Mouse (Mus musculus): ENCODE measurements around the gene Exoc6b. TPM values are rescaled to one million over a fixed set of nuclear protein-coding genes. Genes with fewer than 3 reads are reported as not detected.
"Not testable (repeated sequence)": the region's sequence is repeated elsewhere in the genome, so short reads cannot be mapped to it uniquely, and the experiment has no call there.

Exoc6b gene
- total RNA-seq (2015; ENCODE audit: low replicate concordance) = 0.38 and 2.7 TPM in 2 replicates
- 0.26 and 2.4 TPM in 2 replicates for total RNA-seq (2017; ENCODE audit: low replicate concordance)

- ATAC-seq (replicated peaks; ENCODE audit: low FRiP score, poor library complexity, severe bottlenecking) = peak; percentile 80
Measured at GRCm38 (mm10) chr6:85069023-85069985, at the start of gene Exoc6b. Gene Exoc6b (minus strand): TSS chr6:85069513.

GRCm38 (mm10) chr6:85117545-85118511 lies 48.5 kb upstream of the Exoc6b start:
- ATAC-seq (replicated peaks; ENCODE audit: low FRiP score, poor library complexity, severe bottlenecking) = not testable (repeated sequence)

- ATAC-seq (replicated peaks; ENCODE audit: low FRiP score, poor library complexity, severe bottlenecking) = no peak
Measured at GRCm38 (mm10) chr6:85105033-85105615, 35.8 kb upstream of the Exoc6b start.

GRCm38 (mm10) chr6:85103321-85103720 lies 34.0 kb upstream of the Exoc6b start:
- ATAC-seq (replicated peaks; ENCODE audit: low FRiP score, poor library complexity, severe bottlenecking) = no peak

GRCm38 (mm10) chr6:85096441-85096840 lies 27.1 kb upstream of the Exoc6b start:
- no peak for ATAC-seq (replicated peaks; ENCODE audit: low FRiP score, poor library complexity, severe bottlenecking)

GRCm38 (mm10) chr6:85087425-85087824 lies 18.1 kb upstream of the Exoc6b start:
- ATAC-seq (replicated peaks; ENCODE audit: low FRiP score, poor library complexity, severe bottlenecking) = no peak

- no peak for ATAC-seq (replicated peaks; ENCODE audit: low FRiP score, poor library complexity, severe bottlenecking)
Measured at GRCm38 (mm10) chr6:85086645-85087044, 17.3 kb upstream of the Exoc6b start.

- ATAC-seq (replicated peaks; ENCODE audit: low FRiP score, poor library complexity, severe bottlenecking) = peak; percentile 52
Measured at GRCm38 (mm10) chr6:85076179-85076720, 6.9 kb upstream of the Exoc6b start.

GRCm38 (mm10) chr6:85074996-85075395 lies 5.7 kb upstream of the Exoc6b start:
- ATAC-seq (replicated peaks; ENCODE audit: low FRiP score, poor library complexity, severe bottlenecking) = no peak

- peak; percentile 50 for ATAC-seq (replicated peaks; ENCODE audit: low FRiP score, poor library complexity, severe bottlenecking)
Measured at GRCm38 (mm10) chr6:85068322-85069022, 841 bp downstream of the Exoc6b start.

- ATAC-seq (replicated peaks; ENCODE audit: low FRiP score, poor library complexity, severe bottlenecking) = no peak
Measured at GRCm38 (mm10) chr6:85057641-85058040, 11.7 kb downstream of the Exoc6b start.

GRCm38 (mm10) chr6:85051109-85051508 lies 18.2 kb downstream of the Exoc6b start:
- ATAC-seq (replicated peaks; ENCODE audit: low FRiP score, poor library complexity, severe bottlenecking) = no peak

- ATAC-seq (replicated peaks; ENCODE audit: low FRiP score, poor library complexity, severe bottlenecking) = no peak
Measured at GRCm38 (mm10) chr6:85046531-85046930, 22.8 kb downstream of the Exoc6b start.

GRCm38 (mm10) chr6:85044621-85045152 lies 24.6 kb downstream of the Exoc6b start:
- ATAC-seq (replicated peaks; ENCODE audit: low FRiP score, poor library complexity, severe bottlenecking) = no peak

- no peak for ATAC-seq (replicated peaks; ENCODE audit: low FRiP score, poor library complexity, severe bottlenecking)
Measured at GRCm38 (mm10) chr6:85037677-85038076, 31.6 kb downstream of the Exoc6b start.

GRCm38 (mm10) chr6:85029671-85030070 lies 39.6 kb downstream of the Exoc6b start:
- ATAC-seq (replicated peaks; ENCODE audit: low FRiP score, poor library complexity, severe bottlenecking) = no peak

- no peak for ATAC-seq (replicated peaks; ENCODE audit: low FRiP score, poor library complexity, severe bottlenecking)
Measured at GRCm38 (mm10) chr6:85024403-85024802, 44.9 kb downstream of the Exoc6b start.

GRCm38 (mm10) chr6:85017011-85017410 lies 52.3 kb downstream of the Exoc6b start:
- no peak for ATAC-seq (replicated peaks; ENCODE audit: low FRiP score, poor library complexity, severe bottlenecking)

- ATAC-seq (replicated peaks; ENCODE audit: low FRiP score, poor library complexity, severe bottlenecking) = no peak
Measured at GRCm38 (mm10) chr6:85013906-85014305, 55.4 kb downstream of the Exoc6b start.

Data from erythroblast, adult 5-6 weeks (primary cell).